Mouse (Mus musculus) retina, embryonic 14.5 days (tissue): ENCODE results near the gene Pgm5.

Source experiments
- DNase-seq: peaks from one replicate; pipeline ENCODE4 v3.0.0-alpha.2; 2015; ENCODE audit warnings: low spot score

Pgm5 gene

GRCm38 (mm10) chr19:24705395-24705794 lies 156.3 kb downstream of the Pgm5 start:
- peak; percentile 85 for DNase-seq

- DNase-seq: no peak
Measured at GRCm38 (mm10) chr19:24704326-24704725, 157.3 kb downstream of the Pgm5 start.

GRCm38 (mm10) chr19:24703680-24704079 lies 158.0 kb downstream of the Pgm5 start:
- DNase-seq: no peak

GRCm38 (mm10) chr19:24703168-24703567 lies 158.5 kb downstream of the Pgm5 start:
- peak; percentile 38 for DNase-seq

- no peak for DNase-seq
Measured at GRCm38 (mm10) chr19:24701716-24702115, 159.9 kb downstream of the Pgm5 start.

- DNase-seq: no peak
Measured at GRCm38 (mm10) chr19:24700664-24701063, 161.0 kb downstream of the Pgm5 start.

GRCm38 (mm10) chr19:24699910-24700309 lies 161.7 kb downstream of the Pgm5 start:
- peak; percentile 61 for DNase-seq

GRCm38 (mm10) chr19:24699196-24699595 lies 162.5 kb downstream of the Pgm5 start:
- no peak for DNase-seq

- no peak for DNase-seq
Measured at GRCm38 (mm10) chr19:24698651-24699050, 163.0 kb downstream of the Pgm5 start.

- peak; percentile 62 for DNase-seq
Measured at GRCm38 (mm10) chr19:24697946-24698345, 163.7 kb downstream of the Pgm5 start.

GRCm38 (mm10) chr19:24692691-24693090 lies 169.0 kb downstream of the Pgm5 start:
- DNase-seq: no peak

GRCm38 (mm10) chr19:24689531-24689930 lies 172.1 kb downstream of the Pgm5 start:
- DNase-seq: no peak

- no peak for DNase-seq
Measured at GRCm38 (mm10) chr19:24688327-24688726, 173.3 kb downstream of the Pgm5 start.

GRCm38 (mm10) chr19:24686411-24686810 lies 175.2 kb downstream of the Pgm5 start:
- DNase-seq: no peak

- DNase-seq: no peak
Measured at GRCm38 (mm10) chr19:24683016-24683720, 178.5 kb downstream of the Pgm5 start.

- no peak for DNase-seq
Measured at GRCm38 (mm10) chr19:24677242-24677984, 184.2 kb downstream of the Pgm5 start.

GRCm38 (mm10) chr19:24676429-24676828 lies 185.2 kb downstream of the Pgm5 start:
- no peak for DNase-seq

GRCm38 (mm10) chr19:24673762-24674161 lies 187.9 kb downstream of the Pgm5 start, which contains the start of gene Tmem252:
Tmem252 (plus strand) TSS chr19:24674008.
- no peak for DNase-seq

- DNase-seq: no peak
Measured at GRCm38 (mm10) chr19:24673331-24673730, 188.3 kb downstream of the Pgm5 start.

- no peak for DNase-seq
Measured at GRCm38 (mm10) chr19:24672366-24672960, 189.2 kb downstream of the Pgm5 start.

GRCm38 (mm10) chr19:24671571-24671970 lies 190.1 kb downstream of the Pgm5 start:
- DNase-seq: no peak

- DNase-seq: no peak
Measured at GRCm38 (mm10) chr19:24667527-24667926, 194.1 kb downstream of the Pgm5 start.

GRCm38 (mm10) chr19:24665771-24666170 lies 195.9 kb downstream of the Pgm5 start:
- DNase-seq: no peak
